Mouse (Mus musculus) MEL (cell line): ENCODE results near the gene Bad. TPM values are rescaled to one million over a fixed set of nuclear protein-coding genes. Genes with fewer than 3 reads are reported as not detected.
A peak's percentile ranks its signal among the peaks of the same experiment; 100 is the strongest.

Source experiments
- DNase-seq: peaks from one replicate; pipeline ENCODE4 v3.0.0; 2011; ENCODE audit warnings: low read depth, low spot score
- H3K27ac ChIP-seq: 2 replicates; pipeline ENCODE4 v1.5.1; 2012; ENCODE audit warnings: low read depth, mild to moderate bottlenecking, control low read depth, low read length, moderate library complexity; ENCODE audit not compliant: control insufficient read depth
- H3K27me3 ChIP-seq, 2 experiments: fragments of 150-350 bp in 1 of 2; sonication (generic) in 1 of 2; 2 replicates each; pipeline ENCODE4 v1.6.1; 2012; ENCODE audit warnings: low read length in 2 of 2, mild to moderate bottlenecking in 2 of 2, improper control_type of control experiment in 1 of 2, moderate library complexity in 1 of 2; ENCODE audit not compliant: insufficient read depth in 2 of 2, control insufficient read depth in 1 of 2
- H3K36me3 ChIP-seq, 2 experiments: 2 replicates each; pipeline ENCODE4 v1.6.1; 2012 to 2014; ENCODE audit warnings: low read length in 2 of 2, improper control_type of control experiment in 1 of 2, inconsistent platforms in 1 of 2, mild to moderate bottlenecking in 1 of 2; ENCODE audit not compliant: insufficient read depth in 2 of 2, control insufficient read depth in 1 of 2
- H3K4me1 ChIP-seq, 2 experiments: fragments of 150-350 bp in 1 of 2; sonication (generic) in 1 of 2; 2 replicates each; pipeline ENCODE4 v1.6.1; 2012; ENCODE audit warnings: low read length in 2 of 2, improper control_type of control experiment in 1 of 2, mild to moderate bottlenecking in 1 of 2; ENCODE audit not compliant: insufficient read depth in 2 of 2, control insufficient read depth in 1 of 2
- H3K4me3 ChIP-seq, 2 experiments: fragments of 150-350 bp in 1 of 2; sonication (generic) in 1 of 2; 2 replicates each; pipeline ENCODE4 v1.5.1; 2012; ENCODE audit warnings: low read depth in 2 of 2, low read length in 2 of 2, mild to moderate bottlenecking in 2 of 2, moderate library complexity in 2 of 2, control low read depth in 1 of 2, improper control_type of control experiment in 1 of 2; ENCODE audit not compliant: control insufficient read depth in 1 of 2, insufficient read depth in 1 of 2
- H3K79me2 ChIP-seq: 2 replicates; pipeline ENCODE4 v1.6.1; 2012; ENCODE audit warnings: mild to moderate bottlenecking, low read length, moderate library complexity; ENCODE audit not compliant: control insufficient read depth, poor library complexity, insufficient read depth
- H3K9ac ChIP-seq: 2 replicates; pipeline ENCODE4 v1.6.1; 2012; ENCODE audit warnings: low read depth, mild to moderate bottlenecking, control low read depth, low read length, moderate library complexity; ENCODE audit not compliant: control insufficient read depth, poor library complexity, severe bottlenecking
- H3K9me3 ChIP-seq: fragments of 150-350 bp; sonication (generic); replicated peaks from 2 replicates; pipeline ENCODE4 v1.6.1; 2012; ENCODE audit warnings: mild to moderate bottlenecking, low read length, improper control_type of control experiment, moderate library complexity; ENCODE audit not compliant: insufficient read depth
- BHLHE40 ChIP-seq: IDR thresholded peaks from 2 replicates; pipeline ENCODE4 v1.6.1; 2012; ENCODE audit warnings: low read depth, mild to moderate bottlenecking, inconsistent platforms, low read length, improper control_type of control experiment, borderline replicate concordance
- CTCF ChIP-seq, 3 experiments: IDR thresholded peaks in 2 of 3; conservative IDR thresholded peaks in 1 of 3; 2 replicates each; pipeline ENCODE4 v1.5.1; 2011 to 2012; ENCODE audit warnings: low read length in 3 of 3, low read depth in 2 of 3, mild to moderate bottlenecking in 2 of 3, improper control_type of control experiment in 1 of 3, inconsistent platforms in 1 of 3, mixed read lengths in 1 of 3, moderate library complexity in 1 of 3; ENCODE audit not compliant: control insufficient read depth in 1 of 3, insufficient read depth in 1 of 3, poor library complexity in 1 of 3, severe bottlenecking in 1 of 3
- E2F4 ChIP-seq: IDR thresholded peaks from 2 replicates; pipeline ENCODE4 v1.6.1; 2011; ENCODE audit warnings: low read depth, low read length, improper control_type of control experiment, borderline replicate concordance
- EP300 ChIP-seq, 2 experiments: IDR thresholded peaks; 2 replicates each; pipeline ENCODE4 v1.6.1; 2011; ENCODE audit warnings: improper control_type of control experiment in 2 of 2, low read length in 2 of 2, low read depth in 1 of 2, mild to moderate bottlenecking in 1 of 2
- ETS1 ChIP-seq: IDR thresholded peaks from 2 replicates; pipeline ENCODE4 v1.6.1; 2012; ENCODE audit warnings: low read depth, mild to moderate bottlenecking, inconsistent platforms, low read length, improper control_type of control experiment, moderate library complexity
- HCFC1 ChIP-seq: IDR thresholded peaks from 2 replicates; pipeline ENCODE4 v1.6.1; 2012; ENCODE audit warnings: low read depth, mild to moderate bottlenecking, inconsistent platforms, low read length, improper control_type of control experiment, moderate library complexity
- KAT2A ChIP-seq: conservative IDR thresholded peaks from 2 replicates; pipeline ENCODE4 v1.6.1; 2012; ENCODE audit warnings: low read depth, low read length, improper control_type of control experiment, inconsistent platforms
- MAX ChIP-seq: IDR thresholded peaks from 2 replicates; pipeline ENCODE4 v1.6.1; 2011; ENCODE audit warnings: low read length, improper control_type of control experiment
- NELFE ChIP-seq: IDR thresholded peaks from 2 replicates; pipeline ENCODE4 v1.6.1; 2011; ENCODE audit warnings: low read depth, low read length, improper control_type of control experiment
- NRF1 ChIP-seq: IDR thresholded peaks from 2 replicates; pipeline ENCODE4 v1.6.1; 2014; ENCODE audit warnings: low read depth, mild to moderate bottlenecking, inconsistent platforms, low read length, improper control_type of control experiment, moderate library complexity; ENCODE audit not compliant: poor library complexity, insufficient read depth, severe bottlenecking
- POLR2A ChIP-seq, 2 experiments: IDR thresholded peaks; 2 replicates each; pipeline ENCODE4 v1.6.1; 2011 to 2012; ENCODE audit warnings: low read length in 2 of 2, mild to moderate bottlenecking in 2 of 2, control low read depth in 1 of 2, improper control_type of control experiment in 1 of 2, low read depth in 1 of 2, moderate library complexity in 1 of 2; ENCODE audit not compliant: control insufficient read depth in 1 of 2, insufficient read depth in 1 of 2, poor library complexity in 1 of 2
- POLR2AphosphoS2 ChIP-seq: IDR thresholded peaks from 2 replicates; pipeline ENCODE4 v1.6.1; 2011; ENCODE audit warnings: low read length, improper control_type of control experiment
- POLR2AphosphoS5 ChIP-seq: IDR thresholded peaks from 2 replicates; pipeline ENCODE4 v1.6.1; 2012; ENCODE audit warnings: low read depth, borderline replicate concordance, mild to moderate bottlenecking, inconsistent platforms, low read length, moderate library complexity, mixed read lengths
- RAD21 ChIP-seq: IDR thresholded peaks from 2 replicates; pipeline ENCODE4 v1.6.1; 2011; ENCODE audit warnings: mild to moderate bottlenecking, low read depth, low read length, improper control_type of control experiment
- RCOR1 ChIP-seq: IDR thresholded peaks from 2 replicates; pipeline ENCODE4 v1.6.1; 2012; ENCODE audit warnings: low read depth, mild to moderate bottlenecking, inconsistent platforms, low read length, improper control_type of control experiment
- SIN3A ChIP-seq: IDR thresholded peaks from 2 replicates; pipeline ENCODE4 v1.6.1; 2012; ENCODE audit warnings: low read length, improper control_type of control experiment, inconsistent platforms
- SMC3 ChIP-seq: IDR thresholded peaks from 2 replicates; pipeline ENCODE4 v1.6.1; 2011; ENCODE audit warnings: low read depth, low read length, improper control_type of control experiment
- TAL1 ChIP-seq: IDR thresholded peaks from 2 replicates; pipeline ENCODE4 v1.6.1; 2012; ENCODE audit warnings: mild to moderate bottlenecking, inconsistent platforms, low read length, moderate library complexity, mixed read lengths
- TBP ChIP-seq: IDR thresholded peaks from 2 replicates; pipeline ENCODE4 v1.8.0; 2011; ENCODE audit warnings: low read depth, low read length, improper control_type of control experiment
- USF2 ChIP-seq, 2 experiments: IDR thresholded peaks; 2 replicates each; pipeline ENCODE4 v1.6.1; 2011 to 2012; ENCODE audit warnings: improper control_type of control experiment in 2 of 2, low read length in 2 of 2, borderline replicate concordance in 1 of 2, inconsistent platforms in 1 of 2, low read depth in 1 of 2, mild to moderate bottlenecking in 1 of 2; ENCODE audit not compliant: insufficient read depth in 1 of 2
- ZKSCAN1 ChIP-seq: IDR thresholded peaks from 2 replicates; pipeline ENCODE4 v1.6.1; 2012; ENCODE audit warnings: low read depth, mild to moderate bottlenecking, inconsistent platforms, low read length, improper control_type of control experiment, moderate library complexity
- polyA plus RNA-seq, 2 experiments: library from polyadenylated mRNA; stranded (reverse) in 1 of 2; unstranded in 1 of 2; fragments of >175 nt in 1 of 2; fragments of >200 nt in 1 of 2; gene quantifications; 2 replicates each; pipeline versions ENCODE4 v1.2.1 to v1.2.4; 2012; ENCODE audit warnings: low replicate concordance in 2 of 2, low read depth in 1 of 2; ENCODE audit not compliant: insufficient read length in 2 of 2, insufficient read depth in 1 of 2, missing spikeins in 1 of 2
- total RNA-seq: library from RNA; depleted of rRNA; stranded (reverse); fragments of 300-350 nt; gene quantifications from 2 replicates; pipeline ENCODE4 v1.2.3, GENCODE M21; 2012

Bad gene
- total and polyA plus RNA-seq, 3 experiments: 51.7 to 69.7 TPM; not detected in 1

GRCm38 (mm10) chr19:6997721-6998290, 56.1 kb downstream of the Bad start:
- Histone ChIP-seq H3K9ac (no peak overlapping the region), H3K79me2 (peaks cover 2% of the 10 kb centered on the region; the same call in 1 of the 2 replicates), H3K36me3 (peaks cover 0 to 11% of the 10 kb centered on the region in 2 experiments; a peak in 2 of 4 replicates), H3K4me1 (peaks cover 0 to 18% of the 10 kb centered on the region in 2 experiments; a peak in 3 of 4 replicates), H3K4me3 (no peak overlapping the region), H3K27ac (no peak overlapping the region), H3K9me3 (no peaks in the 10 kb centered on the region), H3K27me3 (no peaks in the 10 kb centered on the region)
- no peak for DNase-seq
- peak in 1 of 2 experiments; percentile 32; a peak in 2 of 4 replicates for TF ChIP-seq POLR2A (IDR thresholded peaks at IDR 0.05; ENCODE audit: control insufficient read depth in 1 of 2, insufficient read depth in 1 of 2, low read depth in 1 of 2, low read length in 2 of 2, poor library complexity in 1 of 2)
- TF ChIP-seq POLR2AphosphoS2: 0 out of 2 replicates have a peak, but pooled peaks have one; percentile 69
- no peak for TF ChIP-seq RAD21

GRCm38 (mm10) chr19:6999360-7000063, 57.9 kb downstream of the Bad start:
- no peak overlapping the region for H3K9ac ChIP-seq
- peaks cover 0 to 17% of the 10 kb centered on the region in 2 experiments; a peak in 2 of 4 replicates for H3K36me3 ChIP-seq
- TF ChIP-seq ETS1: no peak
- no peak for TF ChIP-seq EP300 (IDR thresholded peaks at IDR 0.05; ENCODE audit: low read depth in 1 of 2, low read length in 2 of 2)
- TF ChIP-seq CTCF (IDR thresholded peaks at IDR 0.05 in 2 of 3, conservative IDR thresholded peaks at IDR 0.05 in 1 of 3; ENCODE audit: control insufficient read depth in 1 of 3, insufficient read depth in 1 of 3, low read depth in 2 of 3, low read length in 3 of 3, poor library complexity in 1 of 3, severe bottlenecking in 1 of 3): no peak
- no peak for TF ChIP-seq POLR2AphosphoS5
- TF ChIP-seq NRF1: no peak
- TF ChIP-seq TBP: no peak
- TF ChIP-seq HCFC1: no peak
- no peak for TF ChIP-seq BHLHE40
- TF ChIP-seq MAX: no peak
- TF ChIP-seq NELFE: no peak
- TF ChIP-seq KAT2A: no peak
- TF ChIP-seq RAD21: no peak
- no peak for TF ChIP-seq E2F4
- TF ChIP-seq SMC3: no peak
- no peak for TF ChIP-seq RCOR1
- no peak for TF ChIP-seq ZKSCAN1
- TF ChIP-seq TAL1: no peak
- TF ChIP-seq USF2 (IDR thresholded peaks at IDR 0.05; ENCODE audit: borderline replicate concordance in 1 of 2, insufficient read depth in 1 of 2, low read depth in 1 of 2, low read length in 2 of 2): no peak
- TF ChIP-seq SIN3A: no peak

More at GRCm38 (mm10) chr19:6999360-7000063, 57.9 kb downstream of the Bad start:
- H3K27ac ChIP-seq: no peak overlapping the region
- DNase-seq: no peak
- H3K79me2 ChIP-seq: peaks cover 2% of the 10 kb centered on the region; the same call in 1 of the 2 replicates
- no peak overlapping the region for H3K4me3 ChIP-seq
- H3K27me3 ChIP-seq: no peaks in the 10 kb centered on the region
- H3K4me1 ChIP-seq: peaks cover 0 to 15% of the 10 kb centered on the region in 2 experiments; a peak in 3 of 4 replicates
- no peaks in the 10 kb centered on the region for H3K9me3 ChIP-seq
